Mouse (Mus musculus): Measurements from ENCODE around the gene Ccnd2. TPM values are rescaled to one million over a fixed set of nuclear protein-coding genes. Genes with fewer than 3 reads are reported as not detected.

Ccnd2 gene
- polyA plus RNA-seq, 1 experiment from 2014 or later = 1,016 TPM

GRCm38 (mm10) chr6:127086739-127087138, 65.3 kb downstream of the Ccnd2 start:
- ATAC-seq (replicated peaks; ENCODE audit: insufficient number of reproducible peaks, low FRiP score, low TSS enrichment, low read depth) (no peak), DNase-seq (ENCODE audit: low spot score) (no peak)
- no peak overlapping the region for H3K4me3 ChIP-seq (ENCODE audit: low read depth, low read length)
- H3K27me3 ChIP-seq (ENCODE audit: control insufficient read depth, insufficient read depth, low read length) = no peaks in the 10 kb centered on the region
- no peaks in the 10 kb centered on the region for H3K9me3 ChIP-seq (replicated peaks; ENCODE audit: control insufficient read depth, low read length)
- WGBS = 60% methylated on average over 4 of the region's 4 CpGs
- no peak overlapping the region for H3K9ac ChIP-seq (replicated peaks; ENCODE audit: low read length)
- no peaks in the 10 kb centered on the region; the same call in 1 of the 2 replicates for H3K36me3 ChIP-seq (replicated peaks; ENCODE audit: control insufficient read depth, insufficient read depth, low read depth, low read length)
- no peak overlapping the region for H3K27ac ChIP-seq (replicated peaks; ENCODE audit: low read depth, low read length)
- H3K4me2 ChIP-seq (ENCODE audit: low read depth, low read length) = no peak overlapping the region
- no peaks in the 10 kb centered on the region; the same call in 1 of the 2 replicates for H3K4me1 ChIP-seq (ENCODE audit: control insufficient read depth, insufficient read depth, low read length)

- ATAC-seq (replicated peaks; ENCODE audit: insufficient number of reproducible peaks, low FRiP score, low TSS enrichment, low read depth) (no peak), DNase-seq (ENCODE audit: low spot score) (no peak)
- Histone ChIP-seq H3K4me1 (ENCODE audit: control insufficient read depth, insufficient read depth, low read length) (no peaks in the 10 kb centered on the region; the same call in 1 of the 2 replicates), H3K9me3 (replicated peaks; ENCODE audit: control insufficient read depth, low read length) (no peaks in the 10 kb centered on the region), H3K4me2 (ENCODE audit: low read depth, low read length) (no peak overlapping the region), H3K9ac (replicated peaks; ENCODE audit: low read length) (no peak overlapping the region), H3K27me3 (ENCODE audit: control insufficient read depth, insufficient read depth, low read length) (peaks cover 3% of the 10 kb centered on the region), H3K27ac (replicated peaks; ENCODE audit: low read depth, low read length) (no peak overlapping the region), H3K36me3 (replicated peaks; ENCODE audit: control insufficient read depth, insufficient read depth, low read depth, low read length) (no peaks in the 10 kb centered on the region), H3K4me3 (ENCODE audit: low read depth, low read length) (no peak overlapping the region)
- 73% methylated on average over 6 of the region's 6 CpGs for WGBS
Measured at GRCm38 (mm10) chr6:127081820-127082219, 70.2 kb downstream of the Ccnd2 start.

GRCm38 (mm10) chr6:127079867-127080731, 71.9 kb downstream of the Ccnd2 start:
- peak overlapping the region; percentile 68 for H3K4me3 ChIP-seq (ENCODE audit: low read depth, low read length)
- under 1% methylated on average over 59 of the region's 59 CpGs for WGBS
- H3K9me3 ChIP-seq (replicated peaks; ENCODE audit: control insufficient read depth, low read length) = no peaks in the 10 kb centered on the region
- H3K9ac ChIP-seq (replicated peaks; ENCODE audit: low read length) = peak overlapping the region; percentile 82
- 0 out of 2 replicates have a peak overlapping the region, but pooled peaks have one; percentile 13 for H3K27ac ChIP-seq (replicated peaks; ENCODE audit: low read depth, low read length)
- no peaks in the 10 kb centered on the region for H3K4me1 ChIP-seq (ENCODE audit: control insufficient read depth, insufficient read depth, low read length)
- peaks cover 3% of the 10 kb centered on the region for H3K27me3 ChIP-seq (ENCODE audit: control insufficient read depth, insufficient read depth, low read length)
- peak; percentile 89 for DNase-seq (ENCODE audit: low spot score)
- H3K36me3 ChIP-seq (replicated peaks; ENCODE audit: control insufficient read depth, insufficient read depth, low read depth, low read length) = no peaks in the 10 kb centered on the region
- peak overlapping the region; percentile 99 for H3K4me2 ChIP-seq (ENCODE audit: low read depth, low read length)
- ATAC-seq (replicated peaks; ENCODE audit: insufficient number of reproducible peaks, low FRiP score, low TSS enrichment, low read depth) = peak; percentile 92

Other genes starting within 250 kb of the Ccnd2 start
- 0.15 TPM in 1 of 2 replicates, not detected in the other for gene Dyrk4, start 230.4 kb downstream of the Ccnd2 start, polyA plus RNA-seq (2014; fragmentation: Nextera tagmentation; extraction: Ambion mirVana)
- gene Rad51ap1, start 212.6 kb downstream of the Ccnd2 start, polyA plus RNA-seq (2014; fragmentation: Nextera tagmentation; extraction: Ambion mirVana) = 87.3 and 92.6 TPM in 2 replicates
- gene D6Wsu163e, start 212.2 kb downstream of the Ccnd2 start, polyA plus RNA-seq (2014; fragmentation: Nextera tagmentation; extraction: Ambion mirVana) = 15.5 and 17.9 TPM in 2 replicates
- 0.17 TPM in 1 of 2 replicates, not detected in the other for gene Fgf6, start 136.6 kb downstream of the Ccnd2 start, polyA plus RNA-seq (2014; fragmentation: Nextera tagmentation; extraction: Ambion mirVana)
- gene Fgf23, start 79.3 kb downstream of the Ccnd2 start, polyA plus RNA-seq (2014; fragmentation: Nextera tagmentation; extraction: Ambion mirVana) = not detected in 2 replicates
- gene Tigar, start 42.6 kb downstream of the Ccnd2 start, polyA plus RNA-seq (2014; fragmentation: Nextera tagmentation; extraction: Ambion mirVana) = 4.4 and 5.0 TPM in 2 replicates

Data from embryonic facial prominence, embryonic 11.5 days (tissue).